Mouse (Mus musculus): ENCODE measurements around the gene Sppl3. TPM values are rescaled to one million over a fixed set of nuclear protein-coding genes. Genes with fewer than 3 reads are reported as not detected.
"Not testable (repeated sequence)": the region's sequence is repeated elsewhere in the genome, so short reads cannot be mapped to it uniquely, and the experiment has no call there.

Sppl3 gene
- polyA plus RNA-seq, 1 experiment from 2014 or later = 24.0 TPM

DNA sequence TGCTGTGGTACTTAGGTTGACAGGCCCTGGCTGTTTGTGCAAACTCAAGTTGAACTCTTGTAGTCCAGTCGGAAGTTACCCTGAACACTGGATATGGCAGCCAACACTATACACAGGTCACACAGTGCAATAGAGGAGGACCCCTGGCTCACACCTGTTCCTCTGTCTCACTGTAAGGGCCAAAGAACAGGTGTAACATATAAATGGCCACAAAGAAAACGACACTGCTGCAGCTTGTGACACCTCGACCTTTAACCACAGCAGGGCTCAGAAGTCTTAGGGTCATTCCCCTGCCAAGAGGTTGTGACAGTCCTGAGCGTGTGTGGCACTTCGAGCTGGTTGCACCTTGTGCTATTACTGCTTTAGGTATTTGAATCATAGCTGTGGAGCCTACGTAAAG lies 89.5 kb downstream of the Sppl3 start:
- no peak overlapping the region for H3K9ac ChIP-seq (ENCODE audit: low read length)
- H3K27ac ChIP-seq (ENCODE audit: low read depth, low read length) = no peak overlapping the region
- DNase-seq (ENCODE audit: low spot score) (no peak), ATAC-seq (no peak)
- 87% methylated on average over 6 of the region's 6 CpGs for WGBS
- H3K36me3 ChIP-seq (ENCODE audit: control insufficient read depth, insufficient read depth, low read length) = peaks cover 58% of the 10 kb centered on the region
- no peaks in the 10 kb centered on the region for H3K4me1 ChIP-seq (ENCODE audit: control insufficient read depth, insufficient read depth, low read length)
- H3K27me3 ChIP-seq (replicated peaks; ENCODE audit: control insufficient read depth, insufficient read depth, low read length) = no peaks in the 10 kb centered on the region
- H3K9me3 ChIP-seq (replicated peaks; ENCODE audit: control insufficient read depth, low read length) = no peaks in the 10 kb centered on the region
- H3K4me2 ChIP-seq (ENCODE audit: low read length) = no peak overlapping the region
- H3K4me3 ChIP-seq (ENCODE audit: low read depth, low read length) = no peak overlapping the region

GRCm38 (mm10) chr5:115102231-115102630 lies 91.3 kb downstream of the Sppl3 start:
- DNase-seq (ENCODE audit: low spot score) (no peak), ATAC-seq (no peak)
- H3K27me3 ChIP-seq (replicated peaks; ENCODE audit: control insufficient read depth, insufficient read depth, low read length) = no peaks in the 10 kb centered on the region
- H3K4me2 ChIP-seq (ENCODE audit: low read length) = no peak overlapping the region
- 92% methylated on average over 2 of the region's 2 CpGs for WGBS
- H3K9me3 ChIP-seq (replicated peaks; ENCODE audit: control insufficient read depth, low read length) = no peaks in the 10 kb centered on the region
- peaks cover 41% of the 10 kb centered on the region for H3K36me3 ChIP-seq (ENCODE audit: control insufficient read depth, insufficient read depth, low read length)
- no peak overlapping the region for H3K4me3 ChIP-seq (ENCODE audit: low read depth, low read length)
- H3K9ac ChIP-seq (ENCODE audit: low read length) = no peak overlapping the region
- no peak overlapping the region for H3K27ac ChIP-seq (ENCODE audit: low read depth, low read length)
- H3K4me1 ChIP-seq (ENCODE audit: control insufficient read depth, insufficient read depth, low read length) = no peaks in the 10 kb centered on the region

DNA sequence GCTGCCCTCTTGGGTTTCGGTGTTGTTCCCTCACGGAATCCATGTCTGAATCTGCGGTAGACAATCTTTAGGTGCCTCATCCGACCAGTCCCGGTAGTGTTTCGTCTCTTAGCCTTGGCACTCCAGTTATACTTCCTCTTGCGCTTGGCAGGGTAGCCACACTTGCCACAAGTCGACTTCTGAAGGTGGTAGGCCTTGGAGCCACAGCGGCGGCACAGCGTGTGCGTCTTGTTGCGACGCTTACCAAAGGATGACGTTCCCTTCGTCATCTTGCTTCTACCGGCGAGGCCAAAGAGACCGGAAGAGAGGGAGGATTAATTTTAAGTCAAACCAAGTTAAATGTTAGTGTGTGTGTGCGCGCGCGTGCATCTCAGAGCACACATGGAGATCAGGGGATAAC lies 92.3 kb downstream of the Sppl3 start:
- not testable (repeated sequence) for H3K4me2 ChIP-seq (ENCODE audit: low read length); H3K4me1 ChIP-seq (ENCODE audit: control insufficient read depth, insufficient read depth, low read length); ATAC-seq; H3K9me3 ChIP-seq (replicated peaks; ENCODE audit: control insufficient read depth, low read length); DNase-seq (ENCODE audit: low spot score); H3K27me3 ChIP-seq (replicated peaks; ENCODE audit: control insufficient read depth, insufficient read depth, low read length); H3K9ac ChIP-seq (ENCODE audit: low read length); H3K4me3 ChIP-seq (ENCODE audit: low read depth, low read length); H3K27ac ChIP-seq (ENCODE audit: low read depth, low read length)
- 98% methylated on average over 23 of the region's 23 CpGs for WGBS
- peaks cover 31% of the 10 kb centered on the region for H3K36me3 ChIP-seq (ENCODE audit: control insufficient read depth, insufficient read depth, low read length)

DNA sequence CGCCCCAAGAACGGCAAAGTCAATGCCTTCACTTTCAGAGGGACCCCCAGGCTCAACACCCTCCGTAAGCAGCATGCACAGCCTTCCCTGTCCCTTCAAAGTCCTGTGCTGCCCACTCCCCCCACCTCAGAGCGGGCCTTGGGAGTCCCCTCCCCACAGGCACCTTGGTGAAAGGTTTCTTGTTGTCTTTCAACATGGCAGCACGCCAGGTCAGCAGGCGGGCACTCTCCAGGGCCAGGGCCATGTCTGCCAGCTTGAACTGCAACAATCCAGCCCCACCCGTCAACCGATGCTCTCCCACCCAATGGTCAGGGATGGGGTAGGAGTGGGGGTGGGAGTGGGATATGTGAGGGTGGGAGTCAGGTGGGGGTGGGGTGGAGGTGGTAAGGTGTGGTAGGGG lies 100.2 kb downstream of the Sppl3 start:
- 79% methylated on average over 8 of the region's 8 CpGs for WGBS
- Histone ChIP-seq H3K36me3 (ENCODE audit: control insufficient read depth, insufficient read depth, low read length) (peaks cover 6% of the 10 kb centered on the region; the same call in 1 of the 2 replicates), H3K4me3 (ENCODE audit: low read depth, low read length) (no peak overlapping the region), H3K9ac (ENCODE audit: low read length) (no peak overlapping the region), H3K4me1 (ENCODE audit: control insufficient read depth, insufficient read depth, low read length) (no peaks in the 10 kb centered on the region), H3K27me3 (replicated peaks; ENCODE audit: control insufficient read depth, insufficient read depth, low read length) (no peaks in the 10 kb centered on the region), H3K27ac (ENCODE audit: low read depth, low read length) (no peak overlapping the region), H3K4me2 (ENCODE audit: low read length) (no peak overlapping the region), H3K9me3 (replicated peaks; ENCODE audit: control insufficient read depth, low read length) (no peaks in the 10 kb centered on the region)
- DNase-seq (ENCODE audit: low spot score) (no peak), ATAC-seq (no peak)

GRCm38 (mm10) chr5:115113244-115113643 lies 102.3 kb downstream of the Sppl3 start:
- H3K4me3 ChIP-seq (ENCODE audit: low read depth, low read length) = no peak overlapping the region
- no peaks in the 10 kb centered on the region for H3K27me3 ChIP-seq (replicated peaks; ENCODE audit: control insufficient read depth, insufficient read depth, low read length)
- no peaks in the 10 kb centered on the region for H3K9me3 ChIP-seq (replicated peaks; ENCODE audit: control insufficient read depth, low read length)
- no peak overlapping the region for H3K4me2 ChIP-seq (ENCODE audit: low read length)
- peaks cover 10% of the 10 kb centered on the region; the same call in 1 of the 2 replicates for H3K36me3 ChIP-seq (ENCODE audit: control insufficient read depth, insufficient read depth, low read length)
- DNase-seq (ENCODE audit: low spot score) (no peak), ATAC-seq (no peak)
- no peak overlapping the region for H3K9ac ChIP-seq (ENCODE audit: low read length)
- no peaks in the 10 kb centered on the region for H3K4me1 ChIP-seq (ENCODE audit: control insufficient read depth, insufficient read depth, low read length)
- H3K27ac ChIP-seq (ENCODE audit: low read depth, low read length) = no peak overlapping the region
- WGBS = 96% methylated on average over 12 of the region's 12 CpGs

GRCm38 (mm10) chr5:115114501-115114900 lies 103.6 kb downstream of the Sppl3 start:
- Histone ChIP-seq H3K4me2 (ENCODE audit: low read length) (no peak overlapping the region), H3K4me3 (ENCODE audit: low read depth, low read length) (no peak overlapping the region), H3K36me3 (ENCODE audit: control insufficient read depth, insufficient read depth, low read length) (peaks cover 10% of the 10 kb centered on the region; the same call in 1 of the 2 replicates), H3K27me3 (replicated peaks; ENCODE audit: control insufficient read depth, insufficient read depth, low read length) (no peaks in the 10 kb centered on the region), H3K9me3 (replicated peaks; ENCODE audit: control insufficient read depth, low read length) (no peaks in the 10 kb centered on the region), H3K4me1 (ENCODE audit: control insufficient read depth, insufficient read depth, low read length) (no peaks in the 10 kb centered on the region), H3K27ac (ENCODE audit: low read depth, low read length) (no peak overlapping the region), H3K9ac (ENCODE audit: low read length) (no peak overlapping the region)
- ATAC-seq (no peak), DNase-seq (ENCODE audit: low spot score) (no peak)
- 92% methylated on average over 8 of the region's 8 CpGs for WGBS

DNA sequence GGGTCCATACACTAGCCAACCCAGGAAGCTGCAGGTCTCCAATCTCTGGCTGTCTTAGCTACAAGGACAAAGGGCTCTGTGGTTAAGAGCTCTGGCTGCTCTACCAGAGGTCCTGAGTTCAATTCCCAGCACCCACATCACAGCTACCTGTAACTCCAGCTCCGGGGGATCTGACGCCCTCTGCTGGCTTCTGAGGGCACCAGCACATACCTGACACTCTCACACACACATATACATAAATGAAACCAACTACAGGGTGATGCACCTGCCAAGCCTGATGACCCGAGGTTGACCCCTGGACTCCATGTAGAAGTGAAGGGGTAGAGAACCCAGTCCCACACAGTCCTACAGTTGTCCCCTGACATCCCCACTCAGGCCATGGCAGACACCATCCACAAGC lies 105.5 kb downstream of the Sppl3 start:
- no peak for ATAC-seq
- H3K4me3 ChIP-seq (ENCODE audit: low read depth, low read length) = no peak overlapping the region
- DNase-seq (ENCODE audit: low spot score) = no peak

DNA sequence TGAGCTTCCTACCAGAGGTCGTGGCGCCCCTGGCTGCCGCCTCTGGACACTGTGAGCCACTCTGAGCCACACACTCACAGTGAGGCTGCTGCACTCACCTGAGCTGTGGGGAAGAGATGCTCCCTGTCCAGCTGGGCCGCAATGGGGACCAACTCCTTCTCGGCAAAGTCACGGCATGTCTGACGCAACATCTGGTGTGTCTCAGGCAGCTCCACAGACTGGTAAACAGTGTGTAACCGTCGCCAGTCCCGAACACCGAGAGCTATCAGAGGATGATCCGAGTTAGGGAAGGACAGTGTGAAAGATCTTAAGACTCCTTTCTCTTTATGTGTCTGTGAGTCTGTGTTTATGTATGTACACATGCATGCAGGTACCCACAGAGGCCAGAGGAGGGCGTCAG lies 106.5 kb downstream of the Sppl3 start:
- ATAC-seq = no peak
- Histone ChIP-seq H3K36me3 (ENCODE audit: control insufficient read depth, insufficient read depth, low read length) (peaks cover 8% of the 10 kb centered on the region; the same call in 1 of the 2 replicates), H3K9ac (ENCODE audit: low read length) (no peak overlapping the region), H3K9me3 (replicated peaks; ENCODE audit: control insufficient read depth, low read length) (no peaks in the 10 kb centered on the region), H3K4me1 (ENCODE audit: control insufficient read depth, insufficient read depth, low read length) (no peaks in the 10 kb centered on the region), H3K4me3 (ENCODE audit: low read depth, low read length) (no peak overlapping the region), H3K4me2 (ENCODE audit: low read length) (no peak overlapping the region), H3K27ac (ENCODE audit: low read depth, low read length) (no peak overlapping the region), H3K27me3 (replicated peaks; ENCODE audit: control insufficient read depth, insufficient read depth, low read length) (no peaks in the 10 kb centered on the region)
- WGBS = 93% methylated on average over 13 of the region's 13 CpGs
- no peak for DNase-seq (ENCODE audit: low spot score)

More for the DNA sequence above, 105.5 kb downstream of the Sppl3 start:
- Histone ChIP-seq H3K27me3 (replicated peaks; ENCODE audit: control insufficient read depth, insufficient read depth, low read length) (no peaks in the 10 kb centered on the region), H3K9me3 (replicated peaks; ENCODE audit: control insufficient read depth, low read length) (no peaks in the 10 kb centered on the region), H3K4me2 (ENCODE audit: low read length) (no peak overlapping the region), H3K4me1 (ENCODE audit: control insufficient read depth, insufficient read depth, low read length) (no peaks in the 10 kb centered on the region), H3K36me3 (ENCODE audit: control insufficient read depth, insufficient read depth, low read length) (peaks cover 10% of the 10 kb centered on the region; the same call in 1 of the 2 replicates), H3K9ac (ENCODE audit: low read length) (no peak overlapping the region), H3K27ac (ENCODE audit: low read depth, low read length) (no peak overlapping the region)
- 95% methylated on average over 3 of the region's 3 CpGs for WGBS

DNA sequence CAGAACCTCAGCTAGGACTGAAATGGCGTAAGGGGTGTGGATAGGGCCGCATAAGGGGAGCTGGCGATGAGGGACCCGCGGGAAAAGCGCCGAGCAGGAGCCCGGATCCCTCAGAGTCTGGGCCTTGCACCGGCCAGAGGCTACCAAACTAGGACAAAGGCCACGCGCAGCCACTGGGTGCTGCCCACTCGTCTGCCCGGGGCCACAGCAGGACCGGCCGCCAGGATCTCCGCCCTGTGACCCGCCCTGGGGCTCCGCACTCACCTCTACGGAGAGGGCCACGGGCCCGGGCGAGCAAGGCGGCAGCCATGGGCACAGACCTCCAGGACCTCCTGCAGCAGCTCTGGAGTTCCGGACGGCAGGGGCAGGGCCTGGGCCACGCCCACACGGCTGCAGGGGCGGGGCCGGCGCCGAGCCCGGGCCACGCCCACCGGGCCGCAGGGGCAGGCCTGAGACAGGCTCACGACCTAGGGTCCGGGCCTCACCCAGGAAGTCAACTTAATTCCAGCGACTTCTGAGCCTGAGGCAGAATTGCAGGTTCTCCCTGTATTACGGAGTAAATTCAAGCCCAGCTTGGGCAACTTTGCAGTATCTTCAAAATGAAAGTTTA lies 108.1 kb downstream of the Sppl3 start, which contains the start of gene Acads:
Gene Acads, minus strand, starts transcription at position 386 of the 610 bp plus-strand sequence.
- Histone ChIP-seq H3K9ac (ENCODE audit: low read length) (peak within 1 kb of the TSS; percentile 75), H3K36me3 (ENCODE audit: control insufficient read depth, insufficient read depth, low read length) (peaks cover 11% of the 10 kb centered on the region), H3K9me3 (replicated peaks; ENCODE audit: control insufficient read depth, low read length) (no peaks in the 10 kb centered on the region), H3K4me2 (ENCODE audit: low read length) (peak within 1 kb of the TSS; percentile 62), H3K27me3 (replicated peaks; ENCODE audit: control insufficient read depth, insufficient read depth, low read length) (no peaks in the 10 kb centered on the region), H3K4me1 (ENCODE audit: control insufficient read depth, insufficient read depth, low read length) (no peaks in the 10 kb centered on the region), H3K4me3 (ENCODE audit: low read depth, low read length) (peak within 1 kb of the TSS; percentile 51), H3K27ac (ENCODE audit: low read depth, low read length) (peak within 1 kb of the TSS; percentile 10; the same call in 1 of the 2 replicates)
- WGBS = 1% methylated on average over 39 of the region's 39 CpGs
- DNase-seq (ENCODE audit: low spot score) (peak; percentile 64), ATAC-seq (peak; percentile 89)
